In genomic region chr11:59721385-59721784, GRCm38 (mm10) we compare ENCODE assay signal across 19 mouse cellular contexts.
DNase-seq lines count a peak whose midpoint lies in the region; ATAC-seq lines count a peak whose summit lies in the region.
"Had no signal": no experiment of that assay in that cellular context is flagged by ENCODE, and none has a peak within 500 bp of the region (broad histone marks: within the 10 kb centered on the region; RNA-seq: fewer than 3 reads in every experiment).

No protein-coding gene starts in this region.

- no peak for ATAC-seq in heart, embryonic 11.5 days (replicated peaks; ENCODE audit: insufficient number of reproducible peaks, low FRiP score, low TSS enrichment)
- peak; percentile 29; the same call in 1 of the 2 replicates for ATAC-seq in lung, embryonic 15.5 days (ENCODE audit: borderline replicate concordance, extremely low read depth, low FRiP score, low TSS enrichment)
- no peak for ATAC-seq in megakaryocyte progenitor cell, adult 5-6 weeks (replicated peaks; ENCODE audit: poor library complexity)
- ATAC-seq: activated CD4-positive, CD25-positive, alpha-beta regulatory T cell, adult 4 months; forebrain, embryonic 16.5 days; liver, embryonic 12.5 days had no signal

- 47% methylated on average over 2 of the region's 2 CpGs for WGBS in heart, embryonic 11.5 days (ENCODE audit: insufficient replicate concordance)
- 29% methylated on average over 2 of the region's 2 CpGs for WGBS in lung, embryonic 15.5 days

- H3K9me3 ChIP-seq in heart, embryonic 11.5 days (replicated peaks; ENCODE audit: control insufficient read depth, low read length) = no peaks in the 10 kb centered on the region
- H3K9me3 ChIP-seq in lung, embryonic 15.5 days = no peaks in the 10 kb centered on the region
- H3K9me3 ChIP-seq: embryonic facial prominence, embryonic 15.5 days; G1E; heart, embryonic 10.5 days; liver, embryonic 12.5 days; midbrain, embryonic 12.5 days had no signal

- H3K27ac ChIP-seq in heart, embryonic 11.5 days (ENCODE audit: low read depth, low read length) = no peak overlapping the region
- peak overlapping the region; percentile 9; the same call in 1 of the 2 replicates for H3K27ac ChIP-seq in lung, embryonic 15.5 days
- H3K27ac ChIP-seq: embryonic facial prominence, embryonic 15.5 days; heart, embryonic 10.5 days; liver, embryonic 12.5 days; midbrain, embryonic 12.5 days had no signal

- no peaks in the 10 kb centered on the region for H3K36me3 ChIP-seq in heart, embryonic 11.5 days (ENCODE audit: control insufficient read depth, insufficient read depth, low read length)
- H3K36me3 ChIP-seq in lung, embryonic 15.5 days = no peaks in the 10 kb centered on the region
- H3K36me3 ChIP-seq: embryonic facial prominence, embryonic 15.5 days; midbrain, embryonic 12.5 days had no signal

- intact Hi-C loops in heart, postnatal 14 days (cut with DNase I) = no loop called here

- peak; percentile 41 for DNase-seq in adrenal gland, postnatal 10 days
- DNase-seq in adrenal gland, postnatal 4 days (ENCODE audit: low spot score in 2 of 2) = no peak
- DNase-seq in heart, postnatal 14 days = peak; percentile 35 to 61
- DNase-seq in NIH3T3 (ENCODE audit: low read depth) = peak; percentile 44
- DNase-seq in spleen, postnatal 14 days (ENCODE audit: low spot score in 2 of 2) = no peak
- DNase-seq: kidney, postnatal 10 days; retina, postnatal 1 day; spleen, adult 18-20 months; thymus, adult 18-20 months had no signal

- peaks cover 22% of the 10 kb centered on the region for H3K4me1 ChIP-seq in heart, embryonic 11.5 days (ENCODE audit: control insufficient read depth, insufficient read depth, low read length)
- H3K4me1 ChIP-seq in lung, embryonic 15.5 days = peaks cover 46% of the 10 kb centered on the region

- no peak overlapping the region for H3K4me3 ChIP-seq in heart, embryonic 11.5 days (ENCODE audit: low read depth, low read length)
- no peak overlapping the region for H3K4me3 ChIP-seq in lung, embryonic 15.5 days
- H3K4me3 ChIP-seq: embryonic facial prominence, embryonic 15.5 days; heart, embryonic 10.5 days; liver, embryonic 12.5 days; midbrain, embryonic 12.5 days had no signal

- H3K9ac ChIP-seq in heart, embryonic 11.5 days (ENCODE audit: low read depth, low read length) = no peak overlapping the region
- H3K9ac ChIP-seq in lung, embryonic 15.5 days = no peak overlapping the region
- H3K9ac ChIP-seq: embryonic facial prominence, embryonic 15.5 days; liver, embryonic 12.5 days; midbrain, embryonic 12.5 days had no signal

- H3K27me3 ChIP-seq in heart, embryonic 11.5 days (ENCODE audit: control insufficient read depth, insufficient read depth, low read length) = no peaks in the 10 kb centered on the region
- H3K27me3 ChIP-seq in lung, embryonic 15.5 days = no peaks in the 10 kb centered on the region
- H3K27me3 ChIP-seq: embryonic facial prominence, embryonic 15.5 days; liver, embryonic 12.5 days; midbrain, embryonic 12.5 days had no signal

- H3K4me2 ChIP-seq in heart, embryonic 11.5 days = no peak overlapping the region
- H3K4me2 ChIP-seq in lung, embryonic 15.5 days = no peak overlapping the region
- H3K4me2 ChIP-seq: embryonic facial prominence, embryonic 15.5 days; liver, embryonic 12.5 days; midbrain, embryonic 12.5 days had no signal

Comparison
In these comparisons a context has a peak if more than half of its experiments do, and no peak if none do; other contexts are left out.
1. DNase-seq: peak in adrenal gland, postnatal 10 days (single experiment), heart, postnatal 14 days (2 of 2) and NIH3T3 (single experiment); none in adrenal gland, postnatal 4 days (0 of 2) and spleen, postnatal 14 days (0 of 2).